Mouse (Mus musculus): Measurements from ENCODE around the gene Hspbp1.
A peak's percentile ranks its signal among the peaks of the same experiment; 100 is the strongest.

- TF ChIP-seq CTCF (IDR thresholded peaks at IDR 0.05; ENCODE audit: low read depth, low read length), result no peak
- no peak for TF ChIP-seq POLR2A (IDR thresholded peaks at IDR 0.05; ENCODE audit: insufficient read depth, low read length)
- peak; percentile 80 for TF ChIP-seq EP300 (IDR thresholded peaks at IDR 0.05; ENCODE audit: insufficient read depth, low read depth, low read length)
These were observed 17.5 kb upstream of the Hspbp1 start for GRCm38 (mm10) chr7:4702334-4702733.

All from ES-Bruce4 (cell line).